In genomic region chr8:94781155-94781837, GRCm38 (mm10) we compare ENCODE assay signal across 13 mouse cellular contexts. TPM values are rescaled to one million over a fixed set of nuclear protein-coding genes. Genes with fewer than 3 reads are reported as not detected.
A peak's percentile ranks its signal among the peaks of the same experiment; 100 is the strongest.
DNase-seq lines count a peak whose midpoint lies in the region; ATAC-seq lines count a peak whose summit lies in the region.
"Had no signal": no experiment of that assay in that cellular context is flagged by ENCODE, and none has a peak within 500 bp of the region (broad histone marks: within the 10 kb centered on the region; RNA-seq: fewer than 3 reads in every experiment).

No protein-coding gene starts in this region.

- peaks cover 27% of the 10 kb centered on the region for H3K4me1 ChIP-seq in heart, embryonic 16.5 days (ENCODE audit: control insufficient read depth, insufficient read depth, low read length)
- H3K4me1 ChIP-seq in neural tube, embryonic 12.5 days: peaks cover 22% of the 10 kb centered on the region
- peaks cover 19% of the 10 kb centered on the region for H3K4me1 ChIP-seq in neural tube, embryonic 15.5 days
- H3K4me1 ChIP-seq in limb, embryonic 12.5 days (replicated peaks): peaks cover 28% of the 10 kb centered on the region

- no peak overlapping the region for H3K4me3 ChIP-seq in heart, embryonic 16.5 days (ENCODE audit: low read length)
- H3K4me3 ChIP-seq in neural tube, embryonic 12.5 days: no peak overlapping the region
- H3K4me3 ChIP-seq in neural tube, embryonic 15.5 days (replicated peaks): no peak overlapping the region
- H3K4me3 ChIP-seq in limb, embryonic 12.5 days (replicated peaks): no peak overlapping the region
- H3K4me3 ChIP-seq: layer of hippocampus, adult 2 months had no signal

- no peaks in the 10 kb centered on the region for H3K27me3 ChIP-seq in heart, embryonic 16.5 days (ENCODE audit: control insufficient read depth, insufficient read depth, low read length)
- H3K27me3 ChIP-seq in neural tube, embryonic 12.5 days (replicated peaks): no peaks in the 10 kb centered on the region
- H3K27me3 ChIP-seq in neural tube, embryonic 15.5 days (replicated peaks): no peaks in the 10 kb centered on the region
- H3K27me3 ChIP-seq in limb, embryonic 12.5 days: 0 out of 2 replicates have a peak, but pooled peaks cover 6% of the 10 kb centered on the region

- H3K9ac ChIP-seq in heart, embryonic 16.5 days (ENCODE audit: low read length): no peak overlapping the region
- H3K9ac ChIP-seq in neural tube, embryonic 12.5 days: no peak overlapping the region
- no peak overlapping the region for H3K9ac ChIP-seq in neural tube, embryonic 15.5 days (replicated peaks)
- no peak overlapping the region for H3K9ac ChIP-seq in limb, embryonic 12.5 days (replicated peaks)

- no peak for ATAC-seq in heart, embryonic 16.5 days (replicated peaks; ENCODE audit: extremely low read depth, insufficient read depth, low FRiP score)
- ATAC-seq in neural tube, embryonic 12.5 days (ENCODE audit: low FRiP score, low read depth): no peak
- no peak for ATAC-seq in neural tube, embryonic 15.5 days (ENCODE audit: low FRiP score)
- ATAC-seq in limb, embryonic 12.5 days (ENCODE audit: insufficient number of reproducible peaks, insufficient read depth, low FRiP score, low TSS enrichment, low read depth): no peak
- ATAC-seq in CD4-positive, CD25-positive, alpha-beta regulatory T cell, adult 4 months: no peak

- 59% methylated on average over 7 of the region's 7 CpGs for WGBS in heart, embryonic 16.5 days
- WGBS in neural tube, embryonic 12.5 days: 62% methylated on average over 7 of the region's 7 CpGs
- WGBS in neural tube, embryonic 15.5 days: 71% methylated on average over 7 of the region's 7 CpGs
- WGBS in limb, embryonic 12.5 days: 57% methylated on average over 7 of the region's 7 CpGs

- 0 out of 2 replicates have a peak overlapping the region, but pooled peaks have one; percentile 21 for H3K4me2 ChIP-seq in heart, embryonic 16.5 days (ENCODE audit: low read depth, low read length)
- H3K4me2 ChIP-seq in neural tube, embryonic 12.5 days (replicated peaks): peak overlapping the region; percentile 36; the same call in 1 of the 2 replicates
- no peak overlapping the region; the same call in 1 of the 2 replicates for H3K4me2 ChIP-seq in neural tube, embryonic 15.5 days
- H3K4me2 ChIP-seq in limb, embryonic 12.5 days: peak overlapping the region; percentile 28

- no peaks in the 10 kb centered on the region for H3K9me3 ChIP-seq in heart, embryonic 16.5 days (replicated peaks; ENCODE audit: control insufficient read depth, low read length)
- H3K9me3 ChIP-seq in neural tube, embryonic 12.5 days: no peaks in the 10 kb centered on the region
- no peaks in the 10 kb centered on the region for H3K9me3 ChIP-seq in neural tube, embryonic 15.5 days (replicated peaks)
- H3K9me3 ChIP-seq in limb, embryonic 12.5 days: no peaks in the 10 kb centered on the region
- H3K9me3 ChIP-seq: G1E had no signal

- no peak overlapping the region for H3K27ac ChIP-seq in heart, embryonic 16.5 days (ENCODE audit: low read length)
- H3K27ac ChIP-seq in neural tube, embryonic 12.5 days: no peak overlapping the region
- no peak overlapping the region for H3K27ac ChIP-seq in neural tube, embryonic 15.5 days (replicated peaks)
- H3K27ac ChIP-seq in limb, embryonic 12.5 days: no peak overlapping the region
- H3K27ac ChIP-seq: layer of hippocampus, adult 2 months had no signal

- DNase-seq in heart, adult 8-10 months (ENCODE audit: low spot score): no peak
- no peak for DNase-seq in layer of hippocampus, adult 8-10 months (ENCODE audit: low spot score in 2 of 2)
- DNase-seq: heart, postnatal 36 days had no signal

- no peaks in the 10 kb centered on the region for H3K36me3 ChIP-seq in heart, embryonic 16.5 days (ENCODE audit: control insufficient read depth, insufficient read depth)
- no peaks in the 10 kb centered on the region for H3K36me3 ChIP-seq in neural tube, embryonic 12.5 days
- H3K36me3 ChIP-seq in neural tube, embryonic 15.5 days: no peaks in the 10 kb centered on the region
- H3K36me3 ChIP-seq in limb, embryonic 12.5 days: no peaks in the 10 kb centered on the region
- H3K36me3 ChIP-seq: G1E had no signal

RNA-seq across cellular contexts. Expression of gene Cx3cl1, which starts 9.5 kb away (rescaled TPM):
- 8.2 and 9.3 TPM in 2 replicates for polyA plus RNA-seq in heart, embryonic 16.5 days (2015; fragmentation: Nextera tagmentation; extraction: Ambion mirVana)
- 1 to 10 TPM; 5.7 to 8.2 (median 7.2) TPM for total RNA-seq in heart, adult 8-10 months (2022)
- 7.5 and 9.4 TPM in 2 replicates for polyA plus RNA-seq in neural tube, embryonic 12.5 days (2016; fragmentation: Nextera tagmentation; extraction: Ambion mirVana)
- 56.7 and 57.0 TPM in 2 replicates for polyA plus RNA-seq in neural tube, embryonic 15.5 days (2015; fragmentation: Nextera tagmentation; extraction: Ambion mirVana)
- 5.3 and 7.5 TPM in 2 replicates for polyA plus RNA-seq in limb, embryonic 12.5 days (2016; fragmentation: Nextera tagmentation; extraction: Ambion mirVana)
- polyA plus RNA-seq in CD4-positive, CD25-positive, alpha-beta regulatory T cell, adult 4 months (2017; shearing (Covaris generic)): not detected
- 100 to 1,000 TPM; 333 to 386 (median 359) TPM for total RNA-seq in layer of hippocampus, adult 8-10 months (2022)
- total RNA-seq: neutrophil, adult 5-6 weeks had no signal
- polyA plus RNA-seq: G1E had no signal

RNA-seq across cellular contexts. Expression of gene Ccl17, which starts 29.0 kb away (rescaled TPM):
- polyA plus RNA-seq in heart, embryonic 16.5 days (2015; fragmentation: Nextera tagmentation; extraction: Ambion mirVana): 0.44 and 0.51 TPM in 2 replicates
- not detected for total RNA-seq in heart, adult 8-10 months (2022)
- not detected in 2 replicates for polyA plus RNA-seq in neural tube, embryonic 12.5 days (2016; fragmentation: Nextera tagmentation; extraction: Ambion mirVana)
- polyA plus RNA-seq in neural tube, embryonic 15.5 days (2015; fragmentation: Nextera tagmentation; extraction: Ambion mirVana): 0.92 and 1.1 TPM in 2 replicates
- not detected in 2 replicates for polyA plus RNA-seq in limb, embryonic 12.5 days (2016; fragmentation: Nextera tagmentation; extraction: Ambion mirVana)
- polyA plus RNA-seq in CD4-positive, CD25-positive, alpha-beta regulatory T cell, adult 4 months (2017; shearing (Covaris generic)): not detected
- total RNA-seq in layer of hippocampus, adult 8-10 months (2022): 10 to 100 TPM in 1 of 4 experiments, 1 to 10 TPM in 3; 3.7 to 10.8 (median 6.9) TPM
- total RNA-seq: G1E; heart, postnatal 36 days; neutrophil, adult 5-6 weeks had no signal
- polyA plus RNA-seq: G1E; limb, embryonic 11.5 days had no signal

RNA-seq across cellular contexts. Expression of gene Ccl22, which starts 35.9 kb away (rescaled TPM):
- 0.16 TPM in 1 of 2 replicates, not detected in the other for polyA plus RNA-seq in heart, embryonic 16.5 days (2015; fragmentation: Nextera tagmentation; extraction: Ambion mirVana)
- not detected for total RNA-seq in heart, adult 8-10 months (2022)
- not detected in 2 replicates for polyA plus RNA-seq in neural tube, embryonic 12.5 days (2016; fragmentation: Nextera tagmentation; extraction: Ambion mirVana)
- 0.10 TPM in 1 of 2 replicates, not detected in the other for polyA plus RNA-seq in neural tube, embryonic 15.5 days (2015; fragmentation: Nextera tagmentation; extraction: Ambion mirVana)
- polyA plus RNA-seq in limb, embryonic 12.5 days (2016; fragmentation: Nextera tagmentation; extraction: Ambion mirVana): not detected in 2 replicates
- not detected for polyA plus RNA-seq in CD4-positive, CD25-positive, alpha-beta regulatory T cell, adult 4 months (2017; shearing (Covaris generic))
- under 1 TPM in 2 of 4 experiments, not detected in 2; 0.33 to 0.40 TPM for total RNA-seq in layer of hippocampus, adult 8-10 months (2022)
- total RNA-seq: heart, postnatal 36 days; megakaryocyte progenitor cell, adult 5-6 weeks; neutrophil, adult 5-6 weeks had no signal
- polyA plus RNA-seq: limb, embryonic 11.5 days had no signal

RNA-seq across cellular contexts. Expression of gene Coq9, which starts 56.8 kb away (rescaled TPM):
- polyA plus RNA-seq in heart, embryonic 16.5 days (2015; fragmentation: Nextera tagmentation; extraction: Ambion mirVana): 194 and 209 TPM in 2 replicates
- 100 to 1,000 TPM; 675 to 794 (median 735) TPM for total RNA-seq in heart, adult 8-10 months (2022)
- polyA plus RNA-seq in neural tube, embryonic 12.5 days (2016; fragmentation: Nextera tagmentation; extraction: Ambion mirVana): 52.3 and 57.6 TPM in 2 replicates
- 61.4 and 66.6 TPM in 2 replicates for polyA plus RNA-seq in neural tube, embryonic 15.5 days (2015; fragmentation: Nextera tagmentation; extraction: Ambion mirVana)
- 61.8 and 64.4 TPM in 2 replicates for polyA plus RNA-seq in limb, embryonic 12.5 days (2016; fragmentation: Nextera tagmentation; extraction: Ambion mirVana)
- 10 to 100 TPM; 45.6 to 67.5 TPM for polyA plus RNA-seq in CD4-positive, CD25-positive, alpha-beta regulatory T cell, adult 4 months (2017; shearing (Covaris generic))
- 10 to 100 TPM; 83.6 to 98.9 (median 87.1) TPM for total RNA-seq in layer of hippocampus, adult 8-10 months (2022)

RNA-seq across cellular contexts. Expression of gene Ciapin1, which starts 56.9 kb away (rescaled TPM):
- polyA plus RNA-seq in heart, embryonic 16.5 days (2015; fragmentation: Nextera tagmentation; extraction: Ambion mirVana): 88.2 and 98.8 TPM in 2 replicates
- total RNA-seq in heart, adult 8-10 months (2022): 10 to 100 TPM; 72.2 to 85.6 (median 78.5) TPM
- 190 and 193 TPM in 2 replicates for polyA plus RNA-seq in neural tube, embryonic 12.5 days (2016; fragmentation: Nextera tagmentation; extraction: Ambion mirVana)
- 177 and 195 TPM in 2 replicates for polyA plus RNA-seq in neural tube, embryonic 15.5 days (2015; fragmentation: Nextera tagmentation; extraction: Ambion mirVana)
- polyA plus RNA-seq in limb, embryonic 12.5 days (2016; fragmentation: Nextera tagmentation; extraction: Ambion mirVana): 145 and 156 TPM in 2 replicates
- polyA plus RNA-seq in CD4-positive, CD25-positive, alpha-beta regulatory T cell, adult 4 months (2017; shearing (Covaris generic)): 100 to 1,000 TPM in 1 of 2 experiments, 10 to 100 TPM in 1; 79.2 to 108 TPM
- 10 to 100 TPM; 62.0 to 88.0 (median 71.0) TPM for total RNA-seq in layer of hippocampus, adult 8-10 months (2022)
